Mouse (Mus musculus): ENCODE measurements around the gene Lsm2. TPM values are rescaled to one million over a fixed set of nuclear protein-coding genes. Genes with fewer than 3 reads are reported as not detected.

The Lsm2 gene
- 60.3 TPM for polyA plus RNA-seq (2017; shearing (Covaris generic))

DNA sequence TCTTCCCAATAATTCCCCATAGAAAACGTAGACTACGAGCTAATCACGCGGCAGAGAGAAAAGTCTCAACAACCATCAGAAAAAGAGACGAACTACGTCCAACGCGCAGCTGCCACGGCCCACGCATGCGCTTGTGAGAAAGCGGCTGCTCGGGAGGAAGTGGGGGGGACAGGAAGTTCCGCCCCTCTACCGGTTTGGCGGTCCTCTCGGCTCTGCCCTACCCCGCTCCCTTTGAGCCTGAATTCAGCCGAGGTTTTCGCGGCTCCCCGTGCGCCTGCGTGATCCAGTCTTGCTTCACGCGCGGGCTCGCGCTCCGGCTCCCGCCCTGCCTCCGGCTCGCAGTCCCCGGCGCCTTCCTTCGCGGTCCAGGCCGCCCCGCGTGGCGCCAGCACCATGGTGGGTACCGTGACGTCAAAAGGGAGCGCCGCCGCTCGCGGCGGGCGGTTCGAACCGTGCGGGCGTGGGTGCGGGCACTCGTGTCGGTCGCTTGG lies at the start of gene Lsm2:
TSS of gene Lsm2 (plus strand) at position 173 of the 491 bp plus-strand sequence.

DNA sequence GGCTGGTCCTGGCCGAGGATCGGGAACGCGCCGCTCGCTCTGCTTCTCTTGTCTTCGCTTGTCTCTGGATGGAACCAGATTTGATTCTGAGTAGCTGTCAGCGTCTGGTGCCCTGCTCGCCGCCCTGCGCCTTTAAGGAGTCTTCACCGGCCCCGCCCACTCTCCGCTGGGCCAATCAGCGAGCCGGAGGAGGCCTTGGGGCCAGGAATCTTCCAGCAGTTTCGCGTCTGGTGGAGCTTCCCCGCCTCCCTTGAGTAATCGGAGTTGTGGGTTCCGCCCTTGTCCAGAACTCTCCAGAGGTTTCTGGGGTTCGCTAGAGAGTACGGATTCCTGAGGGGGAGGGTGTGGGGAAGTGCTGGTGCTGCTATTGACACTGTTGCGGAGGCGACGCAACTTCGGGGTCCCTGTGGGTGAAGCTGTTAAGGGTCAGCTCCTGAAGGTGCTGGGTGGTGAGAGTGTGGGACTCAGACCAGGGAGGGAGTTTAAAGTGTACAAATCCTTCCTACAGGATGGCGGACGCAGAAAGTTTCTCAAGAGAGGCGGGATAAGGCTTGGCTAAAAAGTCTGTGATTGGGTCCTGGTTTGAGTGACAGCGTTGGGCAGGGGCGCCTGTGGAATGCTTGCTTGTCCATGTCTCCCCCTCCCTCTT lies 22.4 kb upstream of the Lsm2 start, which contains the start of gene Hspa1b:
TSS of gene Hspa1b (minus strand) at position 109 of the 649 bp plus-strand sequence.

GRCm38 (mm10) chr17:34969822-34970221 lies 11.8 kb upstream of the Lsm2 start, which contains the start of gene Gm20481:
TSS of gene Gm20481 (plus strand) at chr17:34969912.

DNA sequence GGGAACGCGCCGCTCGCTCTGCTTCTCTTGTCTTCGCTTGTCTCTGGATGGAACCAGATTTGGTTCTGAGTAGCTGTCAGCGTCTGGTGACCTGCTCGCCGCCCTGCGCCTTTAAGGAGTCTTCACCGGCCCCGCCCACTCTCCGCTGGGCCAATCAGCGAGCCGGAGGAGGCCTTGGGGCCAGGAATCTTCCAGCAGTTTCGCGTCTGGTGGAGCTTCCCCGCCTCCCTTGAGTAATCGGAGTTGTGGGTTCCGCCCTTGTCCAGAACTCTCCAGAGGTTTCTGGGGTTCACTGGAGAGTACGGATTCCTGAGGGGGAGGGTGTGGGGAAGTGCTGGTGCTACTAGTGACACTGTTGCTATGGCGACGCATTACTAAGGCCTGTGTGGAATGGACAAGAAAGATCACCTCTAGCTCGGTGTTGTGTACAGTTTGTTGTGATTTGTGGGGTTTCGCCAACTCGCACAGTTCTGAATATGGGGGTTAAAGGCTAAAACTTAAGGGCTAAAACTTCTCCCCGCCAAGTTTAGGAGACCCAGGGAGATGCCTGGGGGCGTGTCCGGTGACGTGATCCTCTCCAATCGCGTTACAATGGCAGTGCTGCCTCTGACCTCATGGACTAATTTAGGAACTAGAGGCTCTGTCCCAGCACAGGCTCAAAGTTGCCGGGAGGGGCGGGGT lies 9.5 kb upstream of the Lsm2 start, which contains the start of the genes Hspa1a and Hspa1l:
TSS of gene Hspa1a (minus strand) at position 88 of the 681 bp plus-strand sequence.
TSS of gene Hspa1l (plus strand) at position 635 of the 681 bp plus-strand sequence.

DNA sequence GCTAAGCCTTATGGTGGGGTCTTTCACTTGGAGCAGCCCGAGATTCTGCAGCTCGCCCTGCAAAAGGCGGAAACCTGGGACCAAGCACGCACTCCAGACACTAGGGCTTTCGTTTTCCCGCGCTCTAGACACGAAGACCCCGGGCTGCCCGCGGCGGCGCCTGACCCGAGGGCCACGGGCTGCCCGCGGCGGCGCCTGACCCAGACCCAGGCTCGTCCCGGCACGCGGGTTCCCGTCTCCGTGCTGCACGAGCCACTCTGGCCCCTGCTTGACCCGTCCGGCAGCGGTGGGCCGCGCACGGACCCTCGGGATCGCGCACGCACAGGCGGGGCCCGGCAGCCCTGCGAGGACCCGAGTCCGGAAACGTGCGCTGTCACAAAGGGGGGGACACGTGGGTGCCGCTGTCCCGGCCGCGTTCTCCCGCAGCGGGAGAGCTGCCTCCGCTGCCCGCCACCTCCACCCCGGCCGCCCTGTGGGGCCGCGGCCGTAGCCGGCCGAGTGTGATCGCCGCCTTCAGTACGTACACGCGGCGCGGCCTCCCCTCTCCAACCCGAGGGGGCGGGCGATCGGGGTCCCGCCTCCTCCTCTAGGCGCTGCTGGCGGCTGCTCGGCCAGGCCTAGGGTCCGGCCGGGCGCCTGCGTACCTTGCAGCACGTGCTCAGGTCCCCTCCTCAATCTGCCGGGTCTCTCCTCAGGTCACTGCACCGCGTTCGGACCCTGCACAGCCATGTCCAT lies 19.2 kb downstream of the Lsm2 start, which contains the start of gene Vars:
TSS of gene Vars (plus strand) at position 271 of the 735 bp plus-strand sequence.

GRCm38 (mm10) chr17:35016376-35016775 lies 34.7 kb downstream of the Lsm2 start, which contains the start of gene Vwa7:
TSS of gene Vwa7 (plus strand) at chr17:35016579.

DNA sequence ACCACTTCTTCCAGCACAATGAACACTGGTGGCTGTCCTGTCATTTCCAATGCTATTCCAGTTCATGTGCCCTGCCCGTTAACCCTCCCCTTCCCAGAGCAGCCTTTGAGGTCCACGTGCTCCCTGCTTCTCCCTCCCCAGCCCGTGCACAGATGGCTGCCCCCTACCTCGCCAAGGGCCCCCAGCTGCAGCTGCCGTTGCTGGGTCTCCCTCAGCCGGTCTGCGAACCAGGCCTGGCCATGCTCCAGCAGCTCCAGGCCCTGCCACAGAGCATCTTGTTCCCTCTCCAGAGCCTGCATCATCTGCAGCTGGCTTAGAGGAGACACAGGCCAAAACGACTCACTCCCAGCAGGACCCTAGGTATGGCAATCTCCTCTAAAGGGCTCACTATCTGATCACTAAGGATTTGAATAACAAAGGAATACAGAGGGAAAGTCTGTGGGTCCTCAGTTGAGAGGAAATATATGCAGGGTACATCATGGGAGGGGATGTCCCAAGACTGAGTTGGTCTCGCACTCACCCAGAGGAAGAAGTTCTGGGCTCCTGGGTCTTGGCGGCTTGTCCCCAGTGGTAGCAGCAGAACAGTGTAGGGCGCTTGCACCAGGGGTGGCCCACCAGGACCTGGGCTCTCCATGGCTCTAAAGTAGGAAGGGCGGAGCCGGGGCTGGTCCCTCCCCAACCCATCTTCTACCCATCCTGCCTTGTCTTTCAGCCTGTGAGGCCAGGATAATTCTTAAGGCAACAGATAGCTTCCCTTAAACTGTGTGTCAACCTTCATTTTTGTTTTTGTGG lies 45.8 kb downstream of the Lsm2 start, which contains the start of gene Sapcd1:
TSS of gene Sapcd1 (minus strand) at position 740 of the 792 bp plus-strand sequence.

Other genes with a start within 250 kb of the Lsm2 start
- gene C4b, start 238.0 kb upstream of the Lsm2 start, polyA plus RNA-seq (2017; shearing (Covaris generic)), result not detected
- not detected for gene Cyp21a1, start 177.3 kb upstream of the Lsm2 start, polyA plus RNA-seq (2017; shearing (Covaris generic))
- gene Stk19, start 144.9 kb upstream of the Lsm2 start, polyA plus RNA-seq (2017; shearing (Covaris generic)), result 38.5 TPM
- 96.4 TPM for gene Dxo, start 144.8 kb upstream of the Lsm2 start, polyA plus RNA-seq (2017; shearing (Covaris generic))
- 169 TPM for gene Skiv2l, start 131.7 kb upstream of the Lsm2 start, polyA plus RNA-seq (2017; shearing (Covaris generic))
- gene Nelfe, start 131.5 kb upstream of the Lsm2 start, polyA plus RNA-seq (2017; shearing (Covaris generic)), result 48.6 TPM
- gene Cfb, start 119.3 kb upstream of the Lsm2 start, polyA plus RNA-seq (2017; shearing (Covaris generic)), result 1.4 TPM
- gene Zbtb12, start 102.4 kb upstream of the Lsm2 start, polyA plus RNA-seq (2017; shearing (Covaris generic)), result 0.66 TPM
- gene Gm20547, start 99.8 kb upstream of the Lsm2 start, polyA plus RNA-seq (2017; shearing (Covaris generic)), result not detected
- 3.3 TPM for gene C2, start 83.6 kb upstream of the Lsm2 start, polyA plus RNA-seq (2017; shearing (Covaris generic))
- 45.6 TPM for gene Ehmt2, start 83.4 kb upstream of the Lsm2 start, polyA plus RNA-seq (2017; shearing (Covaris generic))
- gene Slc44a4, start 67.4 kb upstream of the Lsm2 start, polyA plus RNA-seq (2017; shearing (Covaris generic)), result not detected
- gene Neu1, start 50.6 kb upstream of the Lsm2 start, polyA plus RNA-seq (2017; shearing (Covaris generic)), result 107 TPM
- 15.1 TPM for gene Hspa1b, start 22.6 kb upstream of the Lsm2 start, polyA plus RNA-seq (2017; shearing (Covaris generic))
- not detected for gene Gm20481, start 11.9 kb upstream of the Lsm2 start, polyA plus RNA-seq (2017; shearing (Covaris generic))
- 4.3 TPM for gene Hspa1a, start 9.7 kb upstream of the Lsm2 start, polyA plus RNA-seq (2017; shearing (Covaris generic))
- gene Hspa1l, start 9.2 kb upstream of the Lsm2 start, polyA plus RNA-seq (2017; shearing (Covaris generic)), result 0.13 TPM
- gene Vars, start 19.1 kb downstream of the Lsm2 start, polyA plus RNA-seq (2017; shearing (Covaris generic)), result 276 TPM
- 0.44 TPM for gene Vwa7, start 34.7 kb downstream of the Lsm2 start, polyA plus RNA-seq (2017; shearing (Covaris generic))
- gene Sapcd1, start 46.2 kb downstream of the Lsm2 start, polyA plus RNA-seq (2017; shearing (Covaris generic)), result 4.4 TPM
- 1.5 TPM for gene Msh5, start 64.9 kb downstream of the Lsm2 start, polyA plus RNA-seq (2017; shearing (Covaris generic))
- 611 TPM for gene Clic1, start 68.1 kb downstream of the Lsm2 start, polyA plus RNA-seq (2017; shearing (Covaris generic))
- gene Ddah2, start 77.2 kb downstream of the Lsm2 start, polyA plus RNA-seq (2017; shearing (Covaris generic)), result 2.5 TPM
- gene Ly6g6c, start 83.5 kb downstream of the Lsm2 start, polyA plus RNA-seq (2017; shearing (Covaris generic)), result not detected
- gene Mpig6b, start 84.3 kb downstream of the Lsm2 start, polyA plus RNA-seq (2017; shearing (Covaris generic)), result not detected
- gene Ly6g6e, start 95.0 kb downstream of the Lsm2 start, polyA plus RNA-seq (2017; shearing (Covaris generic)), result not detected
- not detected for gene Ly6g6d, start 96.2 kb downstream of the Lsm2 start, polyA plus RNA-seq (2017; shearing (Covaris generic))
- not detected for gene Ly6g6f, start 103.7 kb downstream of the Lsm2 start, polyA plus RNA-seq (2017; shearing (Covaris generic))
- 86.4 TPM for gene Abhd16a, start 107.4 kb downstream of the Lsm2 start, polyA plus RNA-seq (2017; shearing (Covaris generic))
- gene Ly6g5c, start 126.4 kb downstream of the Lsm2 start, polyA plus RNA-seq (2017; shearing (Covaris generic)), result not detected
- 2.4 TPM for gene Ly6g5b, start 133.6 kb downstream of the Lsm2 start, polyA plus RNA-seq (2017; shearing (Covaris generic))
- gene Gpank1, start 139.6 kb downstream of the Lsm2 start, polyA plus RNA-seq (2017; shearing (Covaris generic)), result 62.3 TPM
- gene Csnk2b, start 140.2 kb downstream of the Lsm2 start, polyA plus RNA-seq (2017; shearing (Covaris generic)), result 279 TPM
- 5.5 TPM for gene D17H6S53E, start 144.5 kb downstream of the Lsm2 start, polyA plus RNA-seq (2017; shearing (Covaris generic))
- gene Apom, start 150.2 kb downstream of the Lsm2 start, polyA plus RNA-seq (2017; shearing (Covaris generic)), result not detected
- 48.9 TPM for gene Bag6, start 153.3 kb downstream of the Lsm2 start, polyA plus RNA-seq (2017; shearing (Covaris generic))
- gene Prrc2a, start 183.0 kb downstream of the Lsm2 start, polyA plus RNA-seq (2017; shearing (Covaris generic)), result 17.8 TPM
- gene Aif1, start 194.2 kb downstream of the Lsm2 start, polyA plus RNA-seq (2017; shearing (Covaris generic)), result 7.4 TPM
- gene Lst1, start 206.6 kb downstream of the Lsm2 start, polyA plus RNA-seq (2017; shearing (Covaris generic)), result 9.5 TPM
- gene Ltb, start 212.6 kb downstream of the Lsm2 start, polyA plus RNA-seq (2017; shearing (Covaris generic)), result 1,703 TPM
- gene Tnf, start 220.1 kb downstream of the Lsm2 start, polyA plus RNA-seq (2017; shearing (Covaris generic)), result 46.9 TPM
- gene Lta, start 223.5 kb downstream of the Lsm2 start, polyA plus RNA-seq (2017; shearing (Covaris generic)), result 140 TPM
- gene Gm16181, start 239.0 kb downstream of the Lsm2 start, polyA plus RNA-seq (2017; shearing (Covaris generic)), result 1.6 TPM